Mouse (Mus musculus) adrenal gland, adult 8-10 months (tissue): ENCODE measurements around the gene Cyb5r1. TPM values are rescaled to one million over a fixed set of nuclear protein-coding genes. Genes with fewer than 3 reads are reported as not detected.

Experiments
- DNase-seq: peaks from one replicate; pipeline ENCODE4 v3.0.0; 2022
- total RNA-seq, 4 experiments: library from RNA; stranded (reverse); gene quantifications; 2 replicates each; pipeline ENCODE4 v1.2.4; 2022

Gene Cyb5r1
- total RNA-seq, result 10 to 100 TPM; 34.8 to 55.8 (median 42.2) TPM

DNA sequence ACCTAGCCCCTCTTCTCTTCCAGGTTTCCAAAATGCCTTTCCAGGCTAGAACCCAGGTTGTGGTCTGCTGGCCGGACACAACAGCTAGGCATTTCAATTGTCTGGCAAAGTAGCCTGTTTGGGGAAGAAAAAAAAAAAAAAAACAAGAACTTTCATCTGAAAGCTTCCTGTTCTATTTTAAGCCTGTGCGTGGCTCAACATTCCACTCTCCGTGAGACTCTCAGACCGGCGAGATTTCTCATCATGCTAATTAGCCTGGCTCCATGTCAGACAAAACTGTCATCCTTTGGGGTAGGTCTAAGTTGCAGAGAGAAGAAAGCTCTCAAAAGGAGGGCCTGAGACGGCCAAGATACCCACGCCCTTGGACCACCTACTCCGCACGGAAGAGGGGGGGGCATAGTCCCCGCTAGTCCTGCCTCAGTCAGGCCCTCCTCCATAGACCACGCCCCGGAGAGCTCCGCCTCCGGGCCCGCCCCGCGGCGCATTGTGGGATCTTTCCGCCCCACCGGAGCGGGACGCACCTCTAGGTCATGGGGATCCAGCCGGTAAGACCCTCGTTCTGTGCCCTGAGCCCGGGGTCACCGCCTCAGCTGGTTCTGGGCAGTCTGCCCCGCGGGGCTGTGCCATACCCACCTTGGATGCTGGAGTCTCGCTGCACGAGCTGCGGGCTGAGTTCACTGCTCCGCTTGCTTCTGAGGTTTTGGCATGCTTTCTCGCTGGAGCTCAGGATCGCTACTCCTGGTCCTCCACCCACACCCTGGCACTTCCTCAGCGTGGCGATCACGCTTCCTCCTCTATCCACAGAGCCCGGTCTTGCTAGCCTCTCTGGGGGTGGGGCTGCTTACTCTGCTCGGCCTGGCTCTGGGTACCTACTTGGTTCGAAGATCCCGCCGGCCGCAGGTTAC is at the start of gene Cyb5r1:
TSS of gene Cyb5r1 (plus strand) at position 51 of the 905 bp plus-strand sequence.
- peak; percentile 65 for DNase-seq

DNA sequence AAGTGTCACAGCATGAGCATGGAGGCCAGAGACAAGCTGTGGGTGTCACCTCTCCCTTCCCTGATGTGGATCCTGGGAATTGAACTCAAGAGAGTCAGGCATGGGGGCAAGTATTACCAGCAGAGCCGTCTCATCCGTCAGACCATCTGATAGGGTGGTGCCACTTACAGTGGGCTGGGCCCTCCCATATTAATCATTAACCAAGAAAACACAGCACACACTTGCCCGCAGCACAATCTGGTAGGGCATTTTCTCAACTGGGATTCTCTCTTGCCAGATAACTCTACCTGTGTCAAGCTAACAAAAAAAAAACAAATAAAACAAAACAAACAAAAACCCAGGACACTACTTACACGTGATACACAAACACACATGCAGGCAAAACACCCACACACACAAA is 47.9 kb upstream of the Cyb5r1 start:
- DNase-seq, result no peak

DNA sequence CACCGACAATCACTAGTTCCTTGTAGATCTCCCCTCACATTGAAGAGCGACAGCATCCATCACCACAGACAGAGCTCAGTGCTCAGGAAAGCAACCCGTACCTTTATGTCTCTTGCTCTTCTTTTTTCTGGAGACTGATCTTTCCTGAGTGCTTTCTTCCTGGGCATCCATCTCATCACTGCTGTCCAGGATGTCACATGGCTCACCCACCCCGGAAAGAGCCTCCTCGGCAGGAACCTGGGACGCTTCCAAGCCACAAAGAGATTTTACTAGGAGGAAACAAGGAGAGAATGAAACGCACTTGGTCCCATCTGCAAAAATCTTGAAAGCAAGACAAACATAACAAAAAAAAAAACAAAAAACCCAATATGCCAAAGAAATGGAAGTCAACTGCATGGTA is 44.7 kb upstream of the Cyb5r1 start:
- DNase-seq, result no peak

DNA sequence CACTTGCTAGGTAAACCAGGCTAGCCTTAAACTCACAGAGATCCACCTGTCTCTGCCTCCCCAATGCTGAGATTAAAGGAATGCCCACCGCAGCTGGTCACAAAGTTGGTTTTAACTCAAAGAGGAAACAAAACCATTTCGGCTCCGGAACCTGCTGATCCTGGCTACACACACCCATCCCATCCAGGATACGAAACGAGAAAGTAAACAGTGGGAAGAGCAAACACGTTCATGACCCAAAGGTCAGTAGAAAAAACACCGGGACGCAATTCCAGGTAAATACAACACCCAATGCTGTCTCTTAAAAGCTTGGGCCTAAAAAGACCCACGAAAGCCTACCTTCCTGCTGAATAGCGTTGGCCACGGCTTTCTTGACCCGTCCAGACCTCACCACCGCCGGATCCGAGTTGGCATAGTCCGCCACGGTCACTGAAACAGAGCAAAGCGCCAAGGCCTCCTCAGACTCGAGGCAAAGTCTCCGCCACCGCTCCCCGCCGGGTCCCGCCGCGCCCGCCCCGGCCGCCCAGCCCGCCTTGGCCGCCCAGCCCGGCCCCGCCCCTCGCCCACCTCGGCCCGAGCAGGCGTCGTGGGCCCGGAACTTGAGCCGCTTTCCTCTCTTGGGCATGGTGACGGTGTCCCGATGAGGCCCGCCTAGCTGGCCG is 44.0 kb upstream of the Cyb5r1 start:
- DNase-seq, result no peak

DNA sequence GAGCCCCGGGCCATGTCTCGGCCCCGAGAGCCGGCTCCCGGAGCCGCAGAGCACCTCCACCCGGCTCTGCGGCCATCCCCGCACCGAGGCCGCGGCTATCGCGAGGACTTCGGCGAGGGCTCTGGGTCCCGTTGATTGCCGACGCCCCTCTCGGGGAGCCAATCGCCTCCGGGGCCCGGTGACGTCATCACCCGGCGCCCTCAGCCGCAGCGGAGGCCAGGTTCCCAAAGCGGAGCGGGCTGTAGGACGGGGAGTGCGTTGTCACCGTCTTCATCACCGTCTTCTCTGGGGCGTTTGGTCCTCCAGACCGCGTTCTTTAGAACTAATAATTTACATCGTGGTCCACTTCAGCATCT is 43.5 kb upstream of the Cyb5r1 start, which contains the start of gene Tmem183a:
TSS of gene Tmem183a (minus strand) at position 123 of the 356 bp plus-strand sequence.
- DNase-seq, result peak; percentile 94

DNA sequence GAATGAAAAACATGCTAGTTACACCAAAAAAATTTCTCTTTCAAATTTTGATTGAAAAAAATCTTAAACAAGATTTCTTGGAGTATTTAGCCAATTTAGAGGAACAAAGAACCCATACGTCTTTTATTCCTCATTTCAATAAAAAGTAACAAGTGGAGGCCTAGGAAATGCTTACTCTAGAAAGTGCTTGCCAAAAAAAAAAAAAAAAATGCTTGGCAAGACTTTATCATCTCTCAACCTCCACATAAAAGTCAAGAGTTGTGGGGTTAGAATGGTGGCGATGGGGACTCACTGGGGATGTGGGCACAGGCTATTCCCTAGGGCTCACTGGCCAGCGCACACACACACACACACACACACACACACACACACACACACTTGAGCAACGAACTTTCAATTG is 42.2 kb upstream of the Cyb5r1 start:
- no peak for DNase-seq

DNA sequence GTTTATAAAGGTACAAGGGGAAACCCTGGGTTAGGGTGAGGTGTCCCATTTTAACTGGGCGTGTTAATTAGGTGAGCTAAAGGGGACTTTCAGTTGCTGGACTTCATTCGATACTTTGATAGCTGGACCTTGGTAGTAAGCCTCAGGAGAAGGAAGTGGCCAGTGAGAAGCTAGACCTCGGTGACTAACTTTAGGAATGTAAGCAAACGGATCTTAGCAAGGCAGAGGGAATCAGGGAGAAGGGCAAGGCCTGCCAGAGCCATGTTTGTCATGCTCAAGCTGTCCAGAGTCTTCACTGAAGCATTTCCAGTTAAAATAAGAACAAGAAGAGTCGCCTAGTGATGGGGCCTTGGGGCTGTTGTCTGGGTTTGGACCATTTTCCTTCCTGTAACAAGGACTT is 39.9 kb upstream of the Cyb5r1 start:
- no peak for DNase-seq

DNA sequence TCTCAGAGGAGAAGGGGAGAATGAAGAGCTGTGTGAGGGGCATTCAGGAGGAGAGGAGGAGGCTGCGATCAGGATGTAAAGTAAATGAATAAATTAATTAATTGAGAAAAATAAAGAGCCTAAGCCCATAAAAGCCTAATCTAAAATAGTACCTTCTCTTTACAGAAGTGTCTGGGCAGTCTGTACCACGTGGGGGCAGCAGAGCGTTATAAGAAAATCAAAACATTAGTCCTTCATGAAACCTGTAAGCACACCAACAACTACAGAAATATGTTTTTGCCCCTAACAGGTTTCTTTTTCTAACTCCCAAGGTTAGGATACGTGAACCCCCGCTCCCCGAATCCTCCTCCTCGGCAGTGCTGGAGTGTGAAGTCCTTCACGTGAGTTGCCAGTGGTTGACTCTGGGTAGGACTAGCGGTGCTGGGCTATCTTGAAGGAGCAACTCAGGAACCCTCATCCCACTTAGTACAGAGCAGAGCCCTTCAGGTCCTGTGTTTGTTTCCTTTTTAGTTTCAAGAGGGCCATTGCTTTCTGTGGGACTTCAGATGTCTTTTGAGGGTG is 36.5 kb upstream of the Cyb5r1 start:
- peak; percentile 24 for DNase-seq

DNA sequence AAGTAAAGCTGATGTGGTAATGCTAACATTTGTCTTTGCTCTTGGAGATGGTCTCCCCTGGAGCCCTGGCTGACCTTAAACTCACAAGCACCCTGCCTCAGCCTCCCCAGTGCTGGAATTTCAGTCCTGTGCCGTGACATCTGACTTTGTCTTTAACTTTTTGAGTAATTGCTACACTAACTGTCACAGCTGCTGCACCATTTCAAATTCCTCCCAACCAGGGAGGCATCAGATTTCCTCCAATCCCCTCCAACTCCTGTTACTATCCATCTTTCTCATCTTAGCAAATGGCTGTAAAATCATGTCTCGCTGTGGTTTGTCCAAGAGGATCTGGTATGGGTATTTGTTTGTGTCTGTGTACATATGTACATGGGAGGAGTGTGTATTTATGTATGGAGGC is 31.2 kb upstream of the Cyb5r1 start:
- DNase-seq, result no peak

DNA sequence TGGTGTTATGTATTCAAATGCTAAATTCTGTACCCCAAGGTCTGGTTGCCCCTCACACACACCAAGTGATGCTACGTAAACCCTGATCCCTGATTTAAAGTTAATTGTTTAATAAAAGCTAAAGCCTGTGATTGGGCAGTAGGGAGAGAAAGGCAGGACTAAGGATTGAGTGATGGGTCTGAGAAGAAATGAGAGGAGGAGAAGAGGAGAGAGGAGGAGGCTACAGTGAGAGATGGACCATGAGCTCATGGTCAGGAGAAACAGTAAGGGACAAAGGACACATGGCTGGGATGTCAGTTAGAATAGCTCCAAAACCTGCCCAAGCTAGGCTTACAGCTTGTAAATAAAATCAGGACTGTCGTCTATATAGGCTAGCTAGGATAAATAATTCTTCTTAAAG is 24.3 kb upstream of the Cyb5r1 start:
- DNase-seq, result no peak

DNA sequence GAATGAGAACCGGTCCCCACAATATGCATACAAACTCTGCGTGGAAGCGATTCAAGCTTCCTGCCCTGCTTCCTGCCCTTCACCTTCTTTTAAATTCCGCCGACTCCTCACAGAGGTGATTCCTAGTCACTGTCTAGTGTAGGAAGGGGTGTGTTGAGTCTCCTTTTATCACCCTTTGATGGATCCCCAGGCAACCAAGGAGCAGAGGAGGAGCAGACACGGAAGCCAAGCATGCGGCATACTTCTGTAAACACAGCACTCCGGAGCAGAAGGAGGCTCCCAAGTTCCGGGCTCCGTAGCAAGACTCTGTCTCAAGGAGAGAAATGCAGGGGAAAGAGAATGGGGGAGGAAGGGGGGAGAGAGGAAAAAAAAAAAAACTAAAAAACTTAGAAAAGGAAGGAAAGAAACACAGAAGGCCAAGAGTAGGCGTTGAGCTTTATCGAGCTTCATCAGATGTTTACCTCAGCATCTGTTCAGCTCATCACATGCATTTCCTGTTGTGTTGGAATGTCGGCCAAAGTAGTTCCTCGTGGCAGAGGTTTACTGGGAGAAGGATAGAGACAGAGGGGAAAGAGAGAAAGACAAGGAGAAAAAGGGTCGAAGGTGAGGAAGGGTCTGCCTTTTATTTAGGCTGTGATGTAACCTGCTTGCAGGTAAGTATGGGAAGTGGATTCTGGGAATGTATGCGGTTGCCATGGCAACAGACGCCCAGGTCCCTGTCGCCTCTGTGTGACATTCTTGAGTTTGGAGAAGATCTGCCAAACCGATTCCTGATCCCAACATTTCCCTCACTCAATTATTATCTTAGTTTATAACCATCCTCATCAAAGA is 23.3 kb upstream of the Cyb5r1 start:
- DNase-seq, result no peak

DNA sequence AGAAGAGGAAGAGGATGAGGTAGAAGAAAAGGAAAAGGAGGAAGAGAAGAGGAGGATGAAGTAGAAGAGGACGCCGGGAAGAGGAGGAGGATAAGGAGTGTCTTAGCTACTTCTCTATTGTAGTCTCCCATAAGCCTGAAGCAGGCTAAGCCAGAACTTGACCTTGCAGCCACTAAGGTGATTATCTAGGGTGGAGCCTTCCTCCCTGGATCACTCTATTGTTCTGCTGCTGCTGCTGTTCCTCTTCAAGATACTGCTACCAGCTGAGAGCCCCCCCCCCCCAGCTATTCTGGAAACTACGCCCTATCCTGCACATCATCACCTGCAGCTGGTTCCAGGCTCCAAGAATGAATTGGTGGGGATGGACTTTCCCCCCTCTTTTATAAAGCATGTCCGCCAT is 20.8 kb upstream of the Cyb5r1 start:
- no peak for DNase-seq

DNA sequence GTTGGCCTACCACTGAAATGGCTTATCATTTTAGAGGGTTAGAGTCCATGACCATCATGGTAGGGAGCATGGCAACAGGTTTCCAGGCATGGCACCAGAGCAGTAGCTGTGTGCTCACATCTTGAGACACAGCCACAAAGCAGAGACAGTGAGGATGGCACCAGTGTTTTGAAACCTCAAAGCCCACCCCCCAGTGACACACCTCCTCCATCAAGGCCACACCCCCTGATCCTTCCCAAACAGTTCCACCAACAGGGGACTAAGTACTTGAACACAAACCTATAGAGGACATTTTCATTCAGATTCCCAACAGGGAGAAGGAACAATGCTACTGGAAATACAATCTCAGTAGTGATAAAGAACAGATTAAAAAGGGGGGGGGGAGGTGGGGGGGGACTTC is 20.2 kb upstream of the Cyb5r1 start:
- DNase-seq, result no peak

DNA sequence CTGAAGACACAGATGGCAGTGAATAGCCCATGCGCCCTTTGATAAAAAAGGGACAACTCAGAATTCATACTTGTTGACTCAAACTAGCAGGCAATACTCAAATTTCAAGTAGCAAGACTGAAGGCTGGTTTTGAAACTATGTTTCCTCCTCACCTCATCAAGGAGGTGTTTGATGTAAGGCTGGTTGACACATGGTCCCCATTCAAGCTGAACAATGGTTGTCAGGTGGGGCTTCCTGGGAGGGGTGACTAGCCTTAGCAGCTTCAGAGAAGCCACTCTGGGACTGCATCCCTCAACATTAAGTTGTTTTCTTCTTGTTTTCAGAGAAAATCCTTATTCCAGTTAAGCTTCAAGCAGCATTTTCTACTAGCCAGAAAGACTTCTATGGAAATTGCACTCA is 19.7 kb upstream of the Cyb5r1 start, which contains the start of gene 4933406M09Rik:
TSS of gene 4933406M09Rik (plus strand) at position 275 of the 400 bp plus-strand sequence.
- no peak for DNase-seq

DNA sequence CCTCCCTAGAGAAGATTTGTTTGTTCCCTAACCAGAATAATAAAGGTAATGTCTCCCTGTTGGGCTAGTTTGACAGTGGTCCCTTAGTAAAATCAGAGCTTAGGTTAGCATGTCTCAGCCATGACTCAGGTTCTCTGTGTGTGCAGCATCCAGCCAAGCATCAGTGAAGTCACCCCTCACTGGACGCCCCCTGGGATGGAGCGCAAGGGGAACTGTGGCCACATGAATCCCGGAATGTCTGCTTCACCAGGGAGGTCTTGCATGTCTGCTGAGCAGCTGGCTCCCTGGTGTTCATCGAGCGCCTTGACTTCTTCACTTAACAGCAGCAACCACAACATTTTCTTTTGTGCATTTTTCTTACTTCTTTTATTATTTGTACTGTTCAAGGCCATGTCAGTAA is 11.5 kb upstream of the Cyb5r1 start:
- DNase-seq, result no peak

DNA sequence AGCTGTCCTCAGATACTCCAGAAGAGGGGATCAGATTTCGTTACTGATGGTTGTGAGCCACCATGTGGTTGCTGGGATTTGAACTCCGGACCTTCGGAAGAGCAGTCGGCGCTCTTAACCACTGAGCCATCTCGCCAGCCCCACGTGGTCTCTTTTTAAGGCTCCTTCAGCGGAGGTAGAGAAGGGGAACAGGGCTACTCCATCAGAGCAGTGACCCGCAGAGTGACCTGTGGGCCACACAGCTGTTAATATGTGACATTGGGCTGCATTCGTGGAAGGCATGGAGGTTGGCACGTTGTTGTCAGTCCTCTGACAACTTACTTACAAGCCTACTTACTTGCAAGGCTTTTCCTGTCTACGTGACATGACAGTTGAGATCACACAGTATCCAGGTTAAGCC is 7.1 kb upstream of the Cyb5r1 start:
- no peak for DNase-seq

DNA sequence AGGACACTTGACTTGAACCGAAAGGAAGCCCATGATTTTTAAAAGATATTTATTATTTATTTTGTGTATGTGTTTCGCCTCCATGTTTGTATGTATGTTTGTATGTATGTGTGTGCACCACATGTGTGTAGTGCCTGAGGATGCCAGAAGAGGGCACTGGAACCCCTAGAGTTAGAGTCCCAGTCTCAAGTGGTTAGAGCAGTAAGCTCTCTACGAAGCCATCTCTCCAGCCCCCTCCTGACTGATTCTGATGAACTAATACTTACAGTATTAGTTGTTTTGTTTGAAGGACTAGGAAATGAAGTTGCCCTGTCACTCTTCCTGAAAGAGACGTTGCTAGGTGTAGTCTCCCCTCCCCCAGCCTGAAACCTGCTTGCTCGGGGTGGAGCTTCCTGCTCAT is 5.6 kb upstream of the Cyb5r1 start:
- DNase-seq, result no peak

DNA sequence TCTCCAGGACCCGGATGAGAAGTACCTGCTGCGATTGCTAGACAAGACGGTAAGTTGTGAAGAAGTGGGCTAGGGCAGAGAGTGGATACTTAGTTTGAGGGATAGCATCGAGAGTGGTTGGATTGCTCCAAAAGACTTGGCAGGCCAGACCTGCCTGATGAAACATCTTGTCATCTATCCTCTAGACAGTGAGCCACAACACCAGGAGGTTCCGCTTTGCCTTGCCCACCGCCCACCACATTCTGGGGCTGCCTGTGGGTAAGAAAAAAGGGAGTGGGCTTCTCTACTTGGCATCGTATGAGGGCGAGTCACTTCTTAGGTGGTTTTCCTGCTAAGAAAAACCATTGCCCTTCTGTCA is 1.0 kb downstream of the Cyb5r1 start:
- DNase-seq, result no peak

DNA sequence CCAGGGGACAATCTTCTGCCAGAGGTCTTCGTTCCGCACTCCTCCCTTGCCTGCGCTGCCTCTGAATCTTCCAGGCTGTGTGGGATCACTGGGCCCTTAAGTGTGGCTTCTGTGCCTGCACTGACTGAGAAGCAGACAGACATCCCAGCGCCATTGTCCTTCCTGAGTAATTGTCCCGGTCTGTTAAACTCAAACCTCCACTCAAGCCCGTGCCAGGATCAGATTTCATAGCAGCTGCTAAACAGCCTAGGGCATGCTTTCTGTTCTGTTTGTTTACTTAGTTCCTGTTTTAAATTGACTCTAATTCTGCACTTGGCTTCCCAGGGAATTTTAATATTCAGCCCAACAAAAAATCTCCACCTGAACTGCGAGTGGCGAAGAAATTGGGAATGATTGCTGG is 2.7 kb downstream of the Cyb5r1 start:
- no peak for DNase-seq

DNA sequence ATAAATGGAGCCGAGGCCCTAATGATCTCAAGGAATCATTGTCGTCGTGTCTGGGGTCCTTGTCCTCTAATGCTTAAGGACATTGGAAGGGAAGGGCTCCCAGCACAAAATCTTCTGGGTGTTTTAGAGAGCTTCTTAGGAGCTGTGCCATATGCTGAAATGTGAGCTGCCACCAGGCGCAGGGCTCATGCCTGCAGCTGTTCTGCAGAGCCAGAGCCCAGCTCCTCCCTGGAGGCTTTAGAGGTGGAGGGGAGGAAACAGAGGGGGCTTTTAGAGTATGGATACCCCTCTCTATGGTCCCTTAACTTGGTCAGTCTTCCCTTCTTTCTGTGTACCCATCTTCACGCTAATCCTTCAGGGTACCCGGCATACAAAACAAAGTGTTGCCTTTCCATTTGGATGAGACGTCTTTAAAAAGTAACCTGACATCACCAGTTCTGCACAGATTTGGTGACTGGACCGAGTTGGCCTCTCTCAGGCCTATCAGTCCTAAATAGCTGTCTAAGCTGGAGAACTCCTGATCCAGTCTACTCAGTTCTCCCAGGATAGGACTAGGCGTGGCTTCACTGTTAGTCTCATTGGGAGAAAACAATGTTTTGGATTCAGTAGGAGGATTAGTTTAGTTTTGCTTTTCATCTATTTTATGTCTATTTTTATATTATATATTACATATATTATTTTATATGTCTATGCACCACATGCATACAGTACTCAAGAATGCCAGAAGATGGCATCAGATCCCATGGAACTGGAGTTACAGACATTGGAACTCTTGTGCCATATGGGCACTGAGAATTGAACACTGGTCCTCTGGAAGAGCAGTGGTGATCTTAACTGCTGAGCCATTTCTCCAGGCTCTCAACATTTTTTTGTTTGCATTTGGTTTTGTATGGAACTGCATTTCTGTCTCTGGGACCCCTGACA is 6.6 kb downstream of the Cyb5r1 start:
- no peak for DNase-seq

DNA sequence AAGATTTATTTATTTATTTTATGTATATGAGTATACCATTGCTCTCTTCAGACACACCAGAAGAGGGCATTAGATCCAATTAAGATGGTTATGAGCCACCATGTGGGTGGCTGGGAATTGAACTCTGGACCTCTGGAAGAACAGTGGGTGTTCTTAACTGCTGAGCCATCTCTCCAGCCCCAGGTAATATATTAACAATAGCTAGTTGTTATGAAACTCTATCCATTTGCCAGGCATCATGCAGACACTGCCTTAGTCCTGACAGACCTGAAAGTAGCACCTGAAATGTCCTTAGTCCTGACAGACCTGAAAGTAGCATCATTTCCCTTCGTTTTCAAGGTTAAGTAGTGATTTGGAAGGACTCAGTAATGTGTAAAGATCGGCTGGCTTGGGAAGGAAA is 8.7 kb downstream of the Cyb5r1 start:
- DNase-seq, result no peak
